ENCODE assay signal across 11 mouse cellular contexts in the genomic region with DNA sequence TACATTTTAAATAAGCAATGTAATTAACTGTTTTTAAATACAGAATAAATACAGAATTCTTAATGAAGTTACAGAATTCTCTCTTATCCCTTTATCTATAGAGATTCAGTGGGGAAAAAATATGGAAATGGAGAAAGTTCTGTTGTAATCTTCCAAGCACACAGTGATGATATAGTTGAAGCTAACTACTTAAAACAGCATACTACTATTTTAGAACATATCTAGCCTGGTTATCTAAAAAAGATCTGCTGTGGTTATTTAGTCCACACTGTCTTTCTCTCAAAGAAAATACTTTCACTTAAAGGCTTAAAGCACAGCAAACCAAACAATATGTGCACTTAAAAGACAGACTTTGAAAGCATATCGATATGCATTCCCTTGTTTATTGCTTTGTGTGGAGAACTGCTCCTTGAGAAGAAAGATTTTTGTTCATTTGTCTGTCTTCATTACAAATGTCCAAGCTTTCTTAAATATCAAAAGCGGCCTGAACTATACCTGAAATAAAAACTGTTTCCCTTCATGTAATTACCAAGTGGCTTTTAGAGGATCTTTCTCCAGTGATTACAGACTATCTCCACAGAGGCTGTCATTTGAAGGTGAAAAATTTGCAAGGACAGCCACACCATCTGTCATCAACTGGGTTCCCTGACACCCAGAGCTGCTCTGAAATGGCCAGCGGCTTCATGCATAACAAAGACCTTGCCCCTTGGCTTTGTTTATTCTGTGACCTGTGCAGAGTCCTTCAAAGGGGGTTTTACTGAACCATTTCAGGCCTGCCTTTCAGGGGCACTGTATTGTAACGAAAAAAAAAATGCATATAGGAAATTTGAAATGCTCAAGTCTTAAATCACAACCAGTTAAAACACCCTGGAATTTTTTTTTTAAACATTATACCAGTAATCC.
DNase-seq lines count a peak whose midpoint lies in the region; ATAC-seq lines count a peak whose summit lies in the region.
"Had no signal": no experiment of that assay in that cellular context is flagged by ENCODE, and none has a peak within 500 bp of the region (broad histone marks: within the 10 kb centered on the region; RNA-seq: fewer than 3 reads in every experiment).

No protein-coding gene starts in this region.

- H3K4me2 ChIP-seq in hindbrain, embryonic 14.5 days (replicated peaks) = no peak overlapping the region
- H3K4me2 ChIP-seq in kidney, embryonic 14.5 days (replicated peaks; ENCODE audit: low read depth, low read length) = no peak overlapping the region
- H3K4me2 ChIP-seq: liver, embryonic 13.5 days had no signal

- H3K4me3 ChIP-seq in hindbrain, embryonic 14.5 days (replicated peaks; ENCODE audit: low read length) = no peak overlapping the region
- no peak overlapping the region for H3K4me3 ChIP-seq in kidney, embryonic 14.5 days (ENCODE audit: low read length)
- H3K4me3 ChIP-seq: liver, embryonic 13.5 days; megakaryocyte, embryonic 14.5 days had no signal

- no peaks in the 10 kb centered on the region for H3K36me3 ChIP-seq in hindbrain, embryonic 14.5 days (replicated peaks; ENCODE audit: control insufficient read depth, insufficient read depth)
- no peaks in the 10 kb centered on the region for H3K36me3 ChIP-seq in kidney, embryonic 14.5 days (ENCODE audit: control insufficient read depth, insufficient read depth, low read length)
- H3K36me3 ChIP-seq: liver, embryonic 13.5 days had no signal

- H3K27me3 ChIP-seq in hindbrain, embryonic 14.5 days (ENCODE audit: control insufficient read depth, insufficient read depth, low read length) = no peaks in the 10 kb centered on the region
- H3K27me3 ChIP-seq in kidney, embryonic 14.5 days (ENCODE audit: control insufficient read depth, insufficient read depth, low read length) = no peaks in the 10 kb centered on the region
- H3K27me3 ChIP-seq: liver, embryonic 13.5 days; megakaryocyte, embryonic 14.5 days had no signal

- peak overlapping the region; percentile 20; the same call in 1 of the 2 replicates for H3K9ac ChIP-seq in hindbrain, embryonic 14.5 days
- no peak overlapping the region for H3K9ac ChIP-seq in kidney, embryonic 14.5 days (ENCODE audit: low read depth, low read length)
- H3K9ac ChIP-seq: liver, embryonic 13.5 days had no signal

- no peaks in the 10 kb centered on the region for H3K9me3 ChIP-seq in hindbrain, embryonic 14.5 days (ENCODE audit: control insufficient read depth, low read length)
- H3K9me3 ChIP-seq in kidney, embryonic 14.5 days (ENCODE audit: control insufficient read depth, low read length) = no peaks in the 10 kb centered on the region
- H3K9me3 ChIP-seq: liver, embryonic 13.5 days; megakaryocyte, embryonic 14.5 days had no signal

- peak; percentile 83 for ATAC-seq in hindbrain, embryonic 14.5 days (ENCODE audit: low FRiP score)
- ATAC-seq in kidney, embryonic 14.5 days (ENCODE audit: low FRiP score, low TSS enrichment) = no peak

- intact Hi-C loops in heart, postnatal 36 days (cut with DNase I) = loop anchor here (5.0 kb wide), 1 partner anchor 298 kb away; no protein-coding TSS in a partner anchor
- intact Hi-C loops in left cerebral cortex, postnatal 14 days (cut with DNase I) = no loop called here

- H3K27ac ChIP-seq in hindbrain, embryonic 14.5 days = peak overlapping the region; percentile 83
- no peak overlapping the region for H3K27ac ChIP-seq in kidney, embryonic 14.5 days (ENCODE audit: low read depth, low read length)
- H3K27ac ChIP-seq: liver, embryonic 13.5 days had no signal

- peak; percentile 11 for DNase-seq in heart, postnatal 4 days
- no peak for DNase-seq in heart, postnatal 36 days
- DNase-seq in embryo, embryonic 10.5 days (ENCODE audit: low spot score) = peak; percentile 87
- DNase-seq in hindbrain, embryonic 14.5 days (ENCODE audit: low spot score) = peak; percentile 33
- DNase-seq in retina, adult 2 months (ENCODE audit: low read depth, low spot score) = peak; percentile 13
- no peak for DNase-seq in urinary bladder, adult 2 months (ENCODE audit: low spot score)
- no peak for DNase-seq in left cerebral cortex, postnatal 14 days (ENCODE audit: low spot score in 2 of 2)
- DNase-seq: liver, embryonic 13.5 days; right cerebral cortex, postnatal 4 days had no signal

- WGBS in hindbrain, embryonic 14.5 days = 8% methylated on average over 4 of the region's 4 CpGs
- WGBS in kidney, embryonic 14.5 days = 33% methylated on average over 4 of the region's 4 CpGs

- H3K4me1 ChIP-seq in hindbrain, embryonic 14.5 days (replicated peaks; ENCODE audit: control insufficient read depth, insufficient read depth, low read length) = peaks cover 7% of the 10 kb centered on the region
- H3K4me1 ChIP-seq in kidney, embryonic 14.5 days (ENCODE audit: control insufficient read depth, insufficient read depth, low read length) = no peaks in the 10 kb centered on the region
- H3K4me1 ChIP-seq: liver, embryonic 13.5 days; megakaryocyte, embryonic 14.5 days had no signal

Comparison
In these comparisons a context has a peak if more than half of its experiments do, and no peak if none do; other contexts are left out.
1. DNase-seq: peak in heart, postnatal 4 days (single experiment), embryo, embryonic 10.5 days (single experiment), hindbrain, embryonic 14.5 days (single experiment) and retina, adult 2 months (single experiment); none in heart, postnatal 36 days (0 of 2), urinary bladder, adult 2 months (single experiment) and left cerebral cortex, postnatal 14 days (0 of 2).